Mouse (Mus musculus) cortical plate, adult 2 months (tissue): Measurements from ENCODE around the gene Omp. TPM values are rescaled to one million over a fixed set of nuclear protein-coding genes. Genes with fewer than 3 reads are reported as not detected.

ENCODE experiments used
- H3K27ac ChIP-seq: fragments of 200-500 bp; 2 replicates; pipeline ENCODE4 v1.5.1; 2012; ENCODE audit warnings: low read length, control low read depth, inconsistent platforms; ENCODE audit not compliant: insufficient read depth
- H3K4me1 ChIP-seq: fragments of 200-500 bp; 2 replicates; pipeline ENCODE4 v1.6.1; 2011; ENCODE audit warnings: low read length; ENCODE audit not compliant: control insufficient read depth, insufficient read depth
- H3K4me3 ChIP-seq: fragments of 200-500 bp; 2 replicates; pipeline ENCODE4 v1.5.1; 2011; ENCODE audit warnings: mild to moderate bottlenecking, low read length, control low read depth; ENCODE audit not compliant: insufficient read depth
- CTCF ChIP-seq: fragments of 200-500 bp; IDR thresholded peaks from 2 replicates; pipeline ENCODE4 v1.5.1; 2011; ENCODE audit warnings: mild to moderate bottlenecking, control low read depth, low read length; ENCODE audit not compliant: insufficient read depth; ENCODE audit errors: extremely low read depth
- POLR2A ChIP-seq: fragments of 200-500 bp; IDR thresholded peaks from 2 replicates; pipeline ENCODE4 v1.6.1; 2011; ENCODE audit warnings: mild to moderate bottlenecking, low read length, control low read depth; ENCODE audit not compliant: insufficient read depth; ENCODE audit errors: extremely low read depth
- polyA plus RNA-seq: library from polyadenylated mRNA; depleted of rRNA; stranded (reverse); fragments of >200 nt; gene quantifications from 2 replicates; pipeline ENCODE4 v1.2.3, GENCODE M21; 2012

The Omp gene
- polyA plus RNA-seq, 1 experiment: 0.33 TPM

GRCm38 (mm10) chr7:98172661-98173060, 27.4 kb upstream of the Omp start:
- TF ChIP-seq POLR2A: no peak
- TF ChIP-seq CTCF: no peak
- Histone ChIP-seq H3K4me3 (no peak overlapping the region), H3K4me1 (no peaks in the 10 kb centered on the region), H3K27ac (no peak overlapping the region)

- TF ChIP-seq CTCF (no peak), POLR2A (no peak)
- Histone ChIP-seq H3K27ac (no peak overlapping the region), H3K4me3 (no peak overlapping the region), H3K4me1 (no peaks in the 10 kb centered on the region)
Measured at GRCm38 (mm10) chr7:98171141-98172073, 26.1 kb upstream of the Omp start.

- Histone ChIP-seq H3K4me3 (no peak overlapping the region), H3K27ac (no peak overlapping the region), H3K4me1 (peaks cover 2% of the 10 kb centered on the region)
- no peak for TF ChIP-seq POLR2A
- TF ChIP-seq CTCF: no peak
Measured at GRCm38 (mm10) chr7:98164999-98165528, 19.8 kb upstream of the Omp start.

- Histone ChIP-seq H3K4me3 (no peak overlapping the region), H3K27ac (no peak overlapping the region), H3K4me1 (peaks cover 2% of the 10 kb centered on the region)
- TF ChIP-seq POLR2A (no peak), CTCF (no peak)
Measured at GRCm38 (mm10) chr7:98164382-98164998, 19.2 kb upstream of the Omp start.

- H3K4me1 ChIP-seq: peaks cover 2% of the 10 kb centered on the region
- no peak overlapping the region for H3K4me3 ChIP-seq
- no peak overlapping the region for H3K27ac ChIP-seq
- TF ChIP-seq POLR2A (no peak), CTCF (no peak)
Measured at GRCm38 (mm10) chr7:98163700-98164099, 18.4 kb upstream of the Omp start.

GRCm38 (mm10) chr7:98162239-98162638, 16.9 kb upstream of the Omp start:
- Histone ChIP-seq H3K4me3 (no peak overlapping the region), H3K27ac (no peak overlapping the region), H3K4me1 (peaks cover 2% of the 10 kb centered on the region)
- TF ChIP-seq CTCF (no peak), POLR2A (no peak)

GRCm38 (mm10) chr7:98160041-98160740, 14.9 kb upstream of the Omp start:
- Histone ChIP-seq H3K4me3 (no peak overlapping the region), H3K27ac (no peak overlapping the region), H3K4me1 (no peaks in the 10 kb centered on the region; the same call in 1 of the 2 replicates)
- TF ChIP-seq POLR2A (no peak), CTCF (no peak)

GRCm38 (mm10) chr7:98158481-98158880, 13.2 kb upstream of the Omp start:
- no peaks in the 10 kb centered on the region for H3K4me1 ChIP-seq

GRCm38 (mm10) chr7:98157636-98158332, 12.5 kb upstream of the Omp start:
- no peak overlapping the region for H3K4me3 ChIP-seq
- no peak overlapping the region for H3K27ac ChIP-seq
- H3K4me1 ChIP-seq: no peaks in the 10 kb centered on the region
- TF ChIP-seq CTCF (no peak), POLR2A (no peak)

More at GRCm38 (mm10) chr7:98158481-98158880, 13.2 kb upstream of the Omp start:
- no peak for TF ChIP-seq POLR2A
- TF ChIP-seq CTCF: no peak
- no peak overlapping the region for H3K4me3 ChIP-seq
- H3K27ac ChIP-seq: no peak overlapping the region
